Mouse (Mus musculus): Measurements from ENCODE around the gene Hist1h2bb. TPM values are rescaled to one million over a fixed set of nuclear protein-coding genes. Genes with fewer than 3 reads are reported as not detected.

Gene Hist1h2bb
- total and polyA plus RNA-seq, 3 experiments, result 3.2 to 2,278 TPM; not detected in 1

DNA sequence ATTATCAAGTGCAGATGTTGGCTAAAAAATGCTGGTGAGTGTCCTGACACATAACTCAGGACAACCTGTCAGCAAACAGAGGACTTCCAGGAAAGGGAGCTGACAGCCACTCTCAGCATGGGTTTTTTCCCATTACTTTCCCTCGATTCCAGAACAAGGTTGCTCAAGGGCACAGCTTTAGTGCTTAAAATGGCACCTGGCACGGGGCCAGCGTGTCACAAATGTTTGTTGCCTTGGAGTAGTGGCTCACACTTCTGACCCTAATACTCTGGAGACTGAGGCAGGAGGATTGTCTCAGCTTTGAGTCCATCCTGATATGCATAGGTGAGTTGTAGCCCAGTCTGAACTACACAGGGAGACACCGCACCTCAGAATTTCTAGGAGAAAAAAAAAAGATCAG lies 37.9 kb upstream of the Hist1h2bb start:
- no peak for TF ChIP-seq ELF1 (IDR thresholded peaks at IDR 0.05; ENCODE audit: low read depth, low read length)
- no peak for TF ChIP-seq SIN3A (IDR thresholded peaks at IDR 0.05; ENCODE audit: low read length)
- TF ChIP-seq MYC (IDR thresholded peaks at IDR 0.05; ENCODE audit: low read depth, low read length), result no peak
- TF ChIP-seq RAD21 (IDR thresholded peaks at IDR 0.05; ENCODE audit: low read depth, low read length), result no peak
- Histone ChIP-seq H3K79me2 (ENCODE audit: control insufficient read depth, insufficient read depth, low read length, poor library complexity) (no peaks in the 10 kb centered on the region), H3K4me3 (ENCODE audit: control insufficient read depth in 1 of 2, insufficient read depth in 1 of 2, low read depth in 2 of 2, low read length in 2 of 2) (no peak overlapping the region), H3K36me3 (ENCODE audit: control insufficient read depth in 1 of 2, insufficient read depth in 2 of 2, low read length in 2 of 2) (peaks cover 0 to 12% of the 10 kb centered on the region in 2 experiments; a peak in 2 of 4 replicates), H3K4me1 (ENCODE audit: control insufficient read depth in 1 of 2, insufficient read depth in 2 of 2, low read length in 2 of 2) (peaks cover 0 to 14% of the 10 kb centered on the region in 2 experiments), H3K27me3 (ENCODE audit: control insufficient read depth in 1 of 2, insufficient read depth in 2 of 2, low read length in 2 of 2) (no peaks in the 10 kb centered on the region), H3K9ac (ENCODE audit: control insufficient read depth, low read depth, low read length, poor library complexity, severe bottlenecking) (no peak overlapping the region), H3K9me3 (replicated peaks; ENCODE audit: insufficient read depth, low read length) (no peaks in the 10 kb centered on the region), H3K27ac (ENCODE audit: control insufficient read depth, low read depth, low read length) (no peak overlapping the region)
- DNase-seq (ENCODE audit: low read depth, low spot score), result no peak

DNA sequence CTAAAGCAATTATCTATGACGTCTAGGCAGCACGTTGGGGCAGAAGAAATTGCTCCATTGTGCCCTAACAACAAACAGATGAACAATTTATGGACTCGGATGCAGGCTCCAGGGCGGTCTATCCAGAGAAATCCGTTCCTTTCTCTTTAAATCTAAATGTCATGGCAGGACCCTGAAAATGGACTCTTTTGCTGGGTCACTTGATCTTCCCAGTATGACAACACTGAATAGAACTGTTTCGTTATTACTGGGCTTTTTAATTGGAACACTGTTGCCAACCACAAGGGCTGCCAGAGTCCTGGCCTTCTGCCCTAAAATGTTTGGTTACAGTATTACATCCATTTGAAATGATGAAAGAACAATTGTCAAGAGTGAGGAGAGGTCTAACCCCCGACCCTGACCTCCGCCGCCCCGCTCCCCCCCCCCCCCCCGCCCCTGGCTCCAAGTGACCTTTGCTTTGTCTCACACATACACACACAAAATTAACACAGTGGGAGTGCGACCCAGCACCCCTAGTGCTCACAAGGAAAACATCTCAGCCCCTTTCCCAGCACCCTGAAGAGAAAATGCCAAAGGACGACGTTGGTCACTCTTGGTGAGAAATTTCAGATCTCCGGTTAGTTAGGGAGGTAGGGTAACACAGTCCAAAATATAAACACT lies 36.7 kb upstream of the Hist1h2bb start:
- Histone ChIP-seq H3K9me3 (replicated peaks; ENCODE audit: insufficient read depth, low read length) (no peaks in the 10 kb centered on the region), H3K9ac (ENCODE audit: control insufficient read depth, low read depth, low read length, poor library complexity, severe bottlenecking) (no peak overlapping the region), H3K27me3 (ENCODE audit: control insufficient read depth in 1 of 2, insufficient read depth in 2 of 2, low read length in 2 of 2) (no peaks in the 10 kb centered on the region), H3K36me3 (ENCODE audit: control insufficient read depth in 1 of 2, insufficient read depth in 2 of 2, low read length in 2 of 2) (peaks cover 0 to 13% of the 10 kb centered on the region in 2 experiments; a peak in 2 of 4 replicates), H3K27ac (ENCODE audit: control insufficient read depth, low read depth, low read length) (no peak overlapping the region), H3K4me3 (ENCODE audit: control insufficient read depth in 1 of 2, insufficient read depth in 1 of 2, low read depth in 2 of 2, low read length in 2 of 2) (no peak overlapping the region), H3K4me1 (ENCODE audit: control insufficient read depth in 1 of 2, insufficient read depth in 2 of 2, low read length in 2 of 2) (peaks cover 2 to 16% of the 10 kb centered on the region in 2 experiments), H3K79me2 (ENCODE audit: control insufficient read depth, insufficient read depth, low read length, poor library complexity) (no peaks in the 10 kb centered on the region)
- no peak for TF ChIP-seq TAL1 (IDR thresholded peaks at IDR 0.05; ENCODE audit: low read length)
- TF ChIP-seq UBTF (IDR thresholded peaks at IDR 0.05; ENCODE audit: borderline replicate concordance, insufficient read depth, low read depth, low read length), result no peak
- TF ChIP-seq POLR2AphosphoS2 (IDR thresholded peaks at IDR 0.05; ENCODE audit: low read length), result no peak
- no peak for TF ChIP-seq POLR2A (IDR thresholded peaks at IDR 0.05; ENCODE audit: control insufficient read depth in 1 of 2, insufficient read depth in 1 of 2, low read depth in 1 of 2, low read length in 2 of 2, poor library complexity in 1 of 2)
- no peak for TF ChIP-seq E2F4 (IDR thresholded peaks at IDR 0.05; ENCODE audit: borderline replicate concordance, low read depth, low read length)
- no peak for TF ChIP-seq NELFE (IDR thresholded peaks at IDR 0.05; ENCODE audit: low read depth, low read length)
- no peak for TF ChIP-seq MAZ (IDR thresholded peaks at IDR 0.05; ENCODE audit: low read depth, low read length)
- no peak for TF ChIP-seq USF1 (IDR thresholded peaks at IDR 0.05; ENCODE audit: low read depth, low read length)
- no peak for TF ChIP-seq SMC3 (IDR thresholded peaks at IDR 0.05; ENCODE audit: low read depth, low read length)
- TF ChIP-seq GABPA (IDR thresholded peaks at IDR 0.05; ENCODE audit: low read depth, low read length), result no peak
- TF ChIP-seq CTCF (IDR thresholded peaks at IDR 0.05 in 2 of 3, conservative IDR thresholded peaks at IDR 0.05 in 1 of 3; ENCODE audit: control insufficient read depth in 1 of 3, insufficient read depth in 1 of 3, low read depth in 2 of 3, low read length in 3 of 3, poor library complexity in 1 of 3, severe bottlenecking in 1 of 3), result no peak
- no peak for TF ChIP-seq EP300 (IDR thresholded peaks at IDR 0.05; ENCODE audit: low read depth in 1 of 2, low read length in 2 of 2)
- no peak for TF ChIP-seq CHD2 (IDR thresholded peaks at IDR 0.05; ENCODE audit: low read length)
- no peak for TF ChIP-seq ZMIZ1 (IDR thresholded peaks at IDR 0.05; ENCODE audit: low read depth, low read length)
- DNase-seq (ENCODE audit: low read depth, low spot score), result no peak

Measured in MEL (cell line).